Mouse (Mus musculus) intestine, embryonic 14.5 days (tissue): Measurements from ENCODE around the gene Pdzd2. TPM values are rescaled to one million over a fixed set of nuclear protein-coding genes. Genes with fewer than 3 reads are reported as not detected.

Experiments
- ATAC-seq: fragments of 200-750 bp; cut with Nextera tagmentation; replicated peaks from 2 replicates; pipeline ENCODE4 v1.8.0; 2017; ENCODE audit warnings: low read depth, moderate number of reproducible peaks, moderate TSS enrichment, moderate library complexity; ENCODE audit not compliant: low FRiP score, low TSS enrichment
- DNase-seq: peaks from one replicate; pipeline ENCODE4 v3.0.0-alpha.2; 2018; ENCODE audit warnings: low spot score
- H3K27ac ChIP-seq: fragments of 300-500 bp; sonication (generic); 2 replicates; pipeline ENCODE4 v1.5.1; 2014; ENCODE audit warnings: low read depth, mild to moderate bottlenecking, control low read depth
- H3K27me3 ChIP-seq: fragments of 300-500 bp; sonication (generic); replicated peaks from 2 replicates; pipeline ENCODE4 v1.6.1; 2014; ENCODE audit warnings: low read length, control low read depth; ENCODE audit not compliant: control insufficient read depth, insufficient read depth
- H3K36me3 ChIP-seq: fragments of 300-500 bp; sonication (generic); 2 replicates; pipeline ENCODE4 v1.6.1; 2014; ENCODE audit warnings: low read length, control low read depth; ENCODE audit not compliant: control insufficient read depth, insufficient read depth
- H3K4me1 ChIP-seq: fragments of 300-500 bp; sonication (generic); replicated peaks from 2 replicates; pipeline ENCODE4 v1.6.1; 2014; ENCODE audit warnings: low read length, control low read depth, mixed read lengths; ENCODE audit not compliant: control insufficient read depth, insufficient read depth
- H3K4me2 ChIP-seq: fragments of 300-500 bp; sonication (generic); 2 replicates; pipeline ENCODE4 v1.6.1; 2014; ENCODE audit warnings: low read length
- H3K4me3 ChIP-seq: fragments of 300-500 bp; sonication (generic); 2 replicates; pipeline ENCODE4 v1.5.1; 2014; ENCODE audit warnings: low read depth, low read length, control low read depth, mixed read lengths
- H3K9ac ChIP-seq: fragments of 300-500 bp; sonication (generic); 2 replicates; pipeline ENCODE4 v1.6.1; 2014; ENCODE audit warnings: mild to moderate bottlenecking, low read length
- H3K9me3 ChIP-seq: fragments of 300-500 bp; sonication (generic); 2 replicates; pipeline ENCODE4 v1.6.1; 2016; ENCODE audit warnings: low read length, control low read depth; ENCODE audit not compliant: control insufficient read depth
- WGBS: fragments of 180-500 bp; shearing (Covaris S2); extraction: QIAGEN DNeasy Blood & Tissue Kit; methylation state at CpG from one replicate; pipeline ENCODE4 v1.1.7; 2014; 5-methylcytosine and 5-hydroxymethylcytosine counted together
- polyA plus RNA-seq: library from polyadenylated mRNA; unstranded; fragments of >200 nt; fragmentation: Nextera tagmentation; extraction: Ambion mirVana; gene quantifications from 2 replicates; pipeline ENCODE4 v1.2.1, GENCODE M21; 2014

The Pdzd2 gene
- polyA plus RNA-seq, 1 experiment from 2014 or later: 16.2 TPM

- Histone ChIP-seq H3K4me2 (no peak overlapping the region), H3K4me1 (peaks cover 6% of the 10 kb centered on the region; the same call in 1 of the 2 replicates), H3K4me3 (no peak overlapping the region), H3K27me3 (no peaks in the 10 kb centered on the region), H3K36me3 (peaks cover 24% of the 10 kb centered on the region), H3K9ac (no peak overlapping the region), H3K9me3 (no peaks in the 10 kb centered on the region), H3K27ac (no peak overlapping the region)
- 73% methylated on average over 5 of the region's 5 CpGs for WGBS
- no peak for DNase-seq
- no peak for ATAC-seq
Measured at GRCm38 (mm10) chr15:12340536-12341400, 399.0 kb downstream of the Pdzd2 start.

- ATAC-seq (no peak), DNase-seq (no peak)
- Histone ChIP-seq H3K4me1 (peaks cover 6% of the 10 kb centered on the region), H3K36me3 (0 out of 2 replicates have a peak, but pooled peaks cover under 1% of the 10 kb centered on the region), H3K4me2 (no peak overlapping the region), H3K9ac (no peak overlapping the region), H3K27ac (no peak overlapping the region), H3K9me3 (no peaks in the 10 kb centered on the region), H3K4me3 (no peak overlapping the region), H3K27me3 (no peaks in the 10 kb centered on the region)
- WGBS: 67% methylated on average over 3 of the region's 3 CpGs
Measured at GRCm38 (mm10) chr15:12337779-12338137, 402.0 kb downstream of the Pdzd2 start.

GRCm38 (mm10) chr15:12337030-12337778 is 402.5 kb downstream of the Pdzd2 start:
- no peak overlapping the region for H3K4me2 ChIP-seq
- H3K27me3 ChIP-seq: no peaks in the 10 kb centered on the region
- no peaks in the 10 kb centered on the region for H3K9me3 ChIP-seq
- H3K4me3 ChIP-seq: no peak overlapping the region
- H3K9ac ChIP-seq: no peak overlapping the region
- H3K36me3 ChIP-seq: no peaks in the 10 kb centered on the region
- ATAC-seq (no peak), DNase-seq (no peak)
- 90% methylated on average over 4 of the region's 4 CpGs for WGBS
- peaks cover 6% of the 10 kb centered on the region for H3K4me1 ChIP-seq
- no peak overlapping the region for H3K27ac ChIP-seq

DNA sequence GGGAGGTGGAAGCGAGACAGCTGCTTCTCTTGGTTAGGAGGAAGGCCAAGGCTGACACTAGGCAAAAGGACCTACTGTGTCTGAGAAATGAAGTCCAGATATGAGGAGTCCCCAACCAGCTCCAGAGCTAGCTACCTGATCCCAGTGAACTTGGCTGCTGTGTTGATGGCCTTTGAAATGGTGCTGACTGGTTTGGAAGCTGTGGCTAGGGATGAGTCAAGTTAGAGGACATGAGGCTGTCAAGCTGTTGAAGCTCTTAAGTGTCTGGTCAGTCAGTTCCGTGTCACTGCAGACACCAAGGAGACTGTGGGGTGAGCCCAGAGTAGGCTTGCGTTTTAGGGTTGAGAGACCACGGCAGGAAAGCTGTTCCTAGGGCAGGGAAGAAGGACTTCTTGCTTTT is 405.3 kb downstream of the Pdzd2 start:
- Histone ChIP-seq H3K36me3 (no peaks in the 10 kb centered on the region), H3K9me3 (no peaks in the 10 kb centered on the region), H3K9ac (no peak overlapping the region), H3K27me3 (no peaks in the 10 kb centered on the region), H3K4me3 (no peak overlapping the region), H3K4me1 (peaks cover 11% of the 10 kb centered on the region), H3K4me2 (no peak overlapping the region), H3K27ac (no peak overlapping the region)
- DNase-seq: no peak
- ATAC-seq: no peak
- 86% methylated on average over 4 of the region's 4 CpGs for WGBS

GRCm38 (mm10) chr15:12331300-12331699 is 408.4 kb downstream of the Pdzd2 start:
- DNase-seq (no peak), ATAC-seq (no peak)
- no peaks in the 10 kb centered on the region for H3K27me3 ChIP-seq
- H3K9ac ChIP-seq: no peak overlapping the region
- no peaks in the 10 kb centered on the region; the same call in 1 of the 2 replicates for H3K36me3 ChIP-seq
- no peak overlapping the region for H3K27ac ChIP-seq
- H3K4me3 ChIP-seq: no peak overlapping the region
- H3K9me3 ChIP-seq: no peaks in the 10 kb centered on the region
- H3K4me2 ChIP-seq: no peak overlapping the region
- 35% methylated on average over 1 of the region's 1 CpGs for WGBS
- H3K4me1 ChIP-seq: peaks cover 11% of the 10 kb centered on the region

GRCm38 (mm10) chr15:12330892-12331291 is 408.8 kb downstream of the Pdzd2 start:
- Histone ChIP-seq H3K36me3 (no peaks in the 10 kb centered on the region; the same call in 1 of the 2 replicates), H3K27me3 (no peaks in the 10 kb centered on the region), H3K9me3 (no peaks in the 10 kb centered on the region), H3K4me1 (peaks cover 11% of the 10 kb centered on the region), H3K9ac (no peak overlapping the region), H3K27ac (no peak overlapping the region), H3K4me3 (no peak overlapping the region), H3K4me2 (no peak overlapping the region)
- ATAC-seq: no peak
- no peak for DNase-seq

DNA sequence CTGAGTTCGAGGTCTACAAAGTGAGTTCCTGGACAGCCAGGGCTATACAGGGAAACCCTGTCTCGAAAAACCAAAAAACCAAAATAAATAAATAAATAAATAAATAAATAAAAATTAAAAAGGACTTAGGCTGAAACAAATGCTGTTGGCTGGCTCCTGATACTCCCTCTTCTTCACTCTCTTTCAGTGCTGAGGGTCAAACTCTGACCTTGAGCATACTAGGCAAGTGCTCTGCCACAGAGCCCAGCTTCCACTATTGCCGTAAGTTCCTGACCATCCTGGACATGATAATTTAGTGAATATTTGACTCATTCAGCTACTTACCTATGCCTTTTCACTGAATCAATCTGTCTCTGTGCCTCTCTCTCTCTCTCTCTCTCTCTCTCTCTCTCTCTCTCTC is 409.3 kb downstream of the Pdzd2 start:
- WGBS: 79% methylated on average over 3 of the region's 3 CpGs
- no peaks in the 10 kb centered on the region for H3K9me3 ChIP-seq

GRCm38 (mm10) chr15:12324326-12324725 is 415.4 kb downstream of the Pdzd2 start:
- no peak overlapping the region for H3K9ac ChIP-seq
- H3K27me3 ChIP-seq: no peaks in the 10 kb centered on the region
- no peaks in the 10 kb centered on the region for H3K9me3 ChIP-seq
- ATAC-seq (no peak), DNase-seq (no peak)
- WGBS: 93% methylated on average over 1 of the region's 1 CpGs
- H3K27ac ChIP-seq: no peak overlapping the region
- no peak overlapping the region for H3K4me3 ChIP-seq
- no peak overlapping the region; the same call in 1 of the 2 replicates for H3K4me2 ChIP-seq
- H3K36me3 ChIP-seq: no peaks in the 10 kb centered on the region; the same call in 1 of the 2 replicates
- peaks cover 17% of the 10 kb centered on the region for H3K4me1 ChIP-seq

More for the DNA sequence above, 409.3 kb downstream of the Pdzd2 start:
- Histone ChIP-seq H3K4me2 (no peak overlapping the region), H3K36me3 (no peaks in the 10 kb centered on the region; the same call in 1 of the 2 replicates), H3K4me3 (no peak overlapping the region), H3K27ac (no peak overlapping the region), H3K9ac (no peak overlapping the region), H3K4me1 (peaks cover 11% of the 10 kb centered on the region), H3K27me3 (no peaks in the 10 kb centered on the region)
- ATAC-seq (no peak), DNase-seq (no peak)
